Mouse (Mus musculus) heart, postnatal 0 days (tissue): ENCODE results near the gene Megf11.

ENCODE experiments used
- CTCF ChIP-seq: IDR thresholded peaks from 2 replicates; pipeline ENCODE4 v1.5.1; 2016; ENCODE audit warnings: antibody characterized with exemption, control low read depth, low read depth
- EP300 ChIP-seq: IDR thresholded peaks from 2 replicates; pipeline ENCODE4 v1.6.1; 2016; ENCODE audit warnings: antibody characterized with exemption, low read depth

- TF ChIP-seq EP300: no peak
- no peak for TF ChIP-seq CTCF
These were observed 22.1 kb downstream of the Megf11 start for GRCm38 (mm10) chr9:64407390-64407970.
